In genomic region chr5:89062286-89062685, GRCm38 (mm10) we compare ENCODE assay signal across 28 mouse cellular contexts.
A peak's percentile ranks its signal among the peaks of the same experiment; 100 is the strongest.
DNase-seq lines count a peak whose midpoint lies in the region; ATAC-seq and TF ChIP-seq lines count a peak whose summit lies in the region.
"Had no signal": no experiment of that assay in that cellular context is flagged by ENCODE, and none has a peak within 500 bp of the region (broad histone marks: within the 10 kb centered on the region; RNA-seq: fewer than 3 reads in every experiment).

No protein-coding gene starts in this region.

- no peak for DNase-seq in gastrocnemius, adult 2 months
- DNase-seq in gastrocnemius, adult 8-10 months (ENCODE audit: low spot score in 2 of 2), result no peak
- peak; percentile 54 for DNase-seq in kidney, adult 9 months
- DNase-seq in kidney, postnatal 10 days, result no peak
- DNase-seq in kidney, postnatal 14 days, result peak; percentile 16
- peak; percentile 49 for DNase-seq in skeletal muscle tissue, adult 2 months (ENCODE audit: low read depth, low spot score)
- DNase-seq: adrenal gland, adult 8-10 months; adrenal gland, postnatal 14 days; adrenal gland, postnatal 36 days; B cell, adult 2 months; cerebellum, adult 11-12 months; cerebellum, adult 2 months; cerebellum, adult 9-11 months; cerebellum, postnatal 14 days; cerebellum, postnatal 36 days; embryo, embryonic 11 days had no signal

- no peaks in the 10 kb centered on the region for H3K36me3 ChIP-seq in kidney, embryonic 14.5 days (ENCODE audit: control insufficient read depth, insufficient read depth, low read length)
- H3K36me3 ChIP-seq: embryonic facial prominence, embryonic 13.5 days; embryonic facial prominence, embryonic 15.5 days; forebrain, embryonic 10.5 days; forebrain, embryonic 12.5 days; G1E had no signal

- no peak overlapping the region for H3K4me3 ChIP-seq in gastrocnemius, adult 2 months
- no peak overlapping the region for H3K4me3 ChIP-seq in kidney, embryonic 14.5 days (ENCODE audit: low read length)
- H3K4me3 ChIP-seq: embryonic facial prominence, embryonic 13.5 days; embryonic facial prominence, embryonic 15.5 days; erythroblast, embryonic 14.5 days; forebrain, embryonic 10.5 days; forebrain, embryonic 12.5 days had no signal

- H3K27me3 ChIP-seq in kidney, embryonic 14.5 days (ENCODE audit: control insufficient read depth, insufficient read depth, low read length), result no peaks in the 10 kb centered on the region
- H3K27me3 ChIP-seq: CH12.LX; embryonic facial prominence, embryonic 13.5 days; embryonic facial prominence, embryonic 15.5 days; forebrain, embryonic 12.5 days; Patski had no signal

- H3K4me2 ChIP-seq in kidney, embryonic 14.5 days (replicated peaks; ENCODE audit: low read depth, low read length), result no peak overlapping the region
- H3K4me2 ChIP-seq: embryonic facial prominence, embryonic 13.5 days; embryonic facial prominence, embryonic 15.5 days; forebrain, embryonic 12.5 days had no signal

- intact Hi-C loops in gastrocnemius, adult 2 months (cut with DNase I), result loop anchor here (5.0 to 10.0 kb wide), 2 partner anchors 85 to 127 kb away; no protein-coding TSS in a partner anchor

- WGBS in kidney, embryonic 14.5 days, result 43% methylated on average over 5 of the region's 5 CpGs

- H3K9me3 ChIP-seq in kidney, embryonic 14.5 days (ENCODE audit: control insufficient read depth, low read length), result no peaks in the 10 kb centered on the region
- H3K9me3 ChIP-seq: embryonic facial prominence, embryonic 13.5 days; embryonic facial prominence, embryonic 15.5 days; forebrain, embryonic 10.5 days; forebrain, embryonic 12.5 days had no signal

- no peak overlapping the region for H3K9ac ChIP-seq in kidney, embryonic 14.5 days (ENCODE audit: low read depth, low read length)
- H3K9ac ChIP-seq: embryonic facial prominence, embryonic 13.5 days; embryonic facial prominence, embryonic 15.5 days; forebrain, embryonic 12.5 days had no signal

- no peak for TF ChIP-seq CTCF in gastrocnemius, adult 2 months (IDR thresholded peaks at IDR 0.05)

- no peaks in the 10 kb centered on the region for H3K4me1 ChIP-seq in kidney, embryonic 14.5 days (ENCODE audit: control insufficient read depth, insufficient read depth, low read length)
- H3K4me1 ChIP-seq: embryonic facial prominence, embryonic 13.5 days; embryonic facial prominence, embryonic 15.5 days; forebrain, embryonic 10.5 days; forebrain, embryonic 12.5 days had no signal

- no peak for ATAC-seq in kidney, embryonic 14.5 days (ENCODE audit: low FRiP score, low TSS enrichment)
- ATAC-seq: activated CD4-positive, CD25-positive, alpha-beta regulatory T cell, adult 4 months; CD4-positive, CD25-positive, alpha-beta regulatory T cell, adult 4 months; forebrain, embryonic 14.5 days; Patski had no signal

- H3K27ac ChIP-seq in gastrocnemius, adult 2 months, result peak overlapping the region; percentile 80
- H3K27ac ChIP-seq in kidney, embryonic 14.5 days (ENCODE audit: low read depth, low read length), result no peak overlapping the region
- H3K27ac ChIP-seq: embryonic facial prominence, embryonic 13.5 days; embryonic facial prominence, embryonic 15.5 days; forebrain, embryonic 10.5 days; forebrain, embryonic 12.5 days had no signal

Comparison
In these comparisons a context has a peak if more than half of its experiments do, and no peak if none do; other contexts are left out.
1. DNase-seq: peak in kidney, adult 9 months (single experiment), kidney, postnatal 14 days (single experiment) and skeletal muscle tissue, adult 2 months (single experiment); none in gastrocnemius, adult 2 months (single experiment), gastrocnemius, adult 8-10 months (0 of 2) and kidney, postnatal 10 days (single experiment).